Mouse (Mus musculus) spleen, embryonic (tissue): ENCODE data around the gene Gm17334.

Experiments used
- CTCF ChIA-PET: fragments of 350-600 bp; sonication (Branson Sonifier 250); formaldehyde crosslinking; loops from one replicate; lab custom pipeline; 2022; lab: Charles Lee

Gene Gm17334

DNA sequence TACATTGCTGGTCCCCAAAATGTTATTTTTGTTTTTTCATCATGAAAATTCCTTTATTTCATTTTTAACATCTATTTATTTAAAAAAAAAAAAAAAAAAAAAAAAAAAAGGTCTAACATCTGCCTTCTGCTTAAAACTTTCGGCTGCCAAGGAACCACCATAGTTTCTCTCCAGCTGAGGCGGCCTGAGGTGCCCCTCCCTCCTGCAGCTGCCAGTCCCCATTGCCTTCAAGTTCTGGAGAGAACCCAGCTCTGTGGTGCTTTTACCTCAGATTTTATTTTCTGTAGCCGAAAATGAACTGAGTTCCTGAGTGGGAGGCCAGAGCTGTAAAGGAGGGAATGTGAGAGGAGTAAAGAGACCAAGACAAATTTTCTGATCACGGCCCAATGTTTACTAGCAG, 23.7 kb downstream of the Gm17334 start:
- CTCF ChIA-PET = no interaction called here

DNA sequence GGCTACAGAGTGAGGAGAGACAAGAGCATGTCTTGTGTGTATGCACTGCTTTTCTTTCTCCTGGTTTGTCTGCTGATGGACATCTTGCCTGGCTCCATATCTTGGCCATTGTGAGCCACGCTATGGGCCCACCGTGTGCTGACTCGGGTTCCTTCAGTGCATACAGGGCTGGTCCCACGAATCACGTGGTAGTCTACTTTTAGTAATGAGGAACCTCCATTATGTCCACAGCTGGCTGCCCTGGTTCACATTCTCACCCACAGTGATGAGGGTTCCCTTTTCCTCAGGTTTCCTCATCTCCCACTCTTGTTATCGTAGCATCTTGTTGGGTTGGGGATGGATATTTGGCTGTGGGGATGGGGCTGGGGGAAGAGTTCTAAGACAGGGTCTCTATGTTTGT, 24.4 kb downstream of the Gm17334 start:
- CTCF ChIA-PET = interaction anchor here (0.6 kb wide), 1 partner anchor 121 kb away, joined by 3 read pairs; no protein-coding TSS in a partner anchor

DNA sequence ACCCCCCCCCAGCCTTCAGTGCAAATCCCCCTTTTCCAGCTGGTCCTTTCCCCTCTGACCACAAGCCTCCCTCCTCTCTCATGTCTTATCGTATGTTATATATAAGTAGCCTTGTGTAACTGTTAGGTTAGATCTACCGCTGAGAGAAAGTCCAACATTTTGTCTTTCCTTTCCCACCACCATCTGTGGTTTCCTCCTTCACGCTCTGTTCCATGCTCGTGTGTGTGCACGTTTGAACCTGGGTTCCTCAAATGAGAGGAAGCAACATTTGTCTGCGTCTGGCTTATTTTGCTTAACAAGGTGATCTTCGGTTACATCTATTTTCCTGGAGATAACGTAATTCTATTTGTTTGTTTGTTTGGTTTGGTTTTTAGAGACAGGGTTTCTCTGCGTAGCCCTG, 25.0 kb downstream of the Gm17334 start:
- CTCF ChIA-PET = interaction anchor here (0.6 kb wide), 2 partner anchors 64 to 122 kb away, joined by 3 to 11 read pairs; no protein-coding TSS in a partner anchor

DNA sequence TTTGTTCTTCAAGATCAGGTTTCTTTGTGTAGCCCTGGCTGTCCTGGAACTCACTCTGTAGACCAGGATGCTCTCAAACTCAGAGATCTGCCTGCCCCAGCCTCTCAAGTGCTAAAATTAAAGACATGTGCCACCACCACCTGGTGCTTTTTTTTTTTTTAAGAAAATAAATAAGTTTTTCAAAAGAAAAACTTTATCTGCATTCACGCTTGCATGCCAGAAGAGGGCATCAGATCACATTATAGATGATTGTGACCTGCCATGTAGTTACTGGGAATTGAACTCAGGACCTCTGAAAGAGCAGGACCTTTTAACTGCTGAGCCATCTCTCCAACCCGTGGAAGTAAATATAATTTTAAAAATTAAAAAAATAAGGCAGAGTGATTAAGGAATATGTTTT, 27.7 kb downstream of the Gm17334 start:
- CTCF ChIA-PET = no interaction called here

DNA sequence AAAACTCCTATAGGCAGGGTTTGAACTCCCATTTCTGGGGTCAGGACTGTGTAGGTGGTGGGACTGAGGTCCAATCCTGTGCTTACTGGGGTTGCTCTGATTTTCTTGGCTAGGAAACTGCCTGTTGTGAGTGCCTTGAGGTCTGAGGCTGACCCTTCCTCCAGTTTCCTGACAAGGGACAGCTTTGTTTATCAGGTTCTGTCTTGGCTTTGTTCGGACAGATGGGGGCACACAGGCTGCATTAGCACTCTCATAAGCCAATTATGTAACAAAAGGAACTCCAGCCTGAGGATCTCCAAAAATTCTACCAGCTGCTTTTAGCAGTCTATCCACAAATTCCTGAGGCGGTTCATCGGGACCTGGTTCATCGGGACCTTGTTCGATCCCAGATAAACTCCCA, 30.6 kb downstream of the Gm17334 start:
- CTCF ChIA-PET = interaction anchor here (0.6 kb wide), 1 partner anchor 16 kb away, joined by 4 read pairs; no protein-coding TSS in a partner anchor

DNA sequence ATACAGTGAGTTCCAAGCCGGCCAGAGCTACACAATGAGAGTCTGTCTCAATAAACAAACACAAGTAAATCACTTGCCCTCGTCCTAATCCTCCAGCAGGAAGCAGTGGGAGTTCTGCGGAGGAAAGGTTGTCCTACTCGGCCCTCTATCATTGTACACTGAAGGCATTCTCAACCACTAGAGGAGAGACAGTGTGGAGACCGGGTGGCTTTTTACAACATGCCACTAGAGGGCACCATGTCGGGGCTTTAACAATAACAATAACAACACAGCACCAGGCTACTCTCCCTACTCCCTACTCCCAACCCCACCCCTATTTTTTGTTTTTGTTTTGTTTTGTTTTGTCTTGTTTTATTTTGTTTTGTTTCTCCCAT, 35.4 kb downstream of the Gm17334 start:
- CTCF ChIA-PET = no interaction called here

DNA sequence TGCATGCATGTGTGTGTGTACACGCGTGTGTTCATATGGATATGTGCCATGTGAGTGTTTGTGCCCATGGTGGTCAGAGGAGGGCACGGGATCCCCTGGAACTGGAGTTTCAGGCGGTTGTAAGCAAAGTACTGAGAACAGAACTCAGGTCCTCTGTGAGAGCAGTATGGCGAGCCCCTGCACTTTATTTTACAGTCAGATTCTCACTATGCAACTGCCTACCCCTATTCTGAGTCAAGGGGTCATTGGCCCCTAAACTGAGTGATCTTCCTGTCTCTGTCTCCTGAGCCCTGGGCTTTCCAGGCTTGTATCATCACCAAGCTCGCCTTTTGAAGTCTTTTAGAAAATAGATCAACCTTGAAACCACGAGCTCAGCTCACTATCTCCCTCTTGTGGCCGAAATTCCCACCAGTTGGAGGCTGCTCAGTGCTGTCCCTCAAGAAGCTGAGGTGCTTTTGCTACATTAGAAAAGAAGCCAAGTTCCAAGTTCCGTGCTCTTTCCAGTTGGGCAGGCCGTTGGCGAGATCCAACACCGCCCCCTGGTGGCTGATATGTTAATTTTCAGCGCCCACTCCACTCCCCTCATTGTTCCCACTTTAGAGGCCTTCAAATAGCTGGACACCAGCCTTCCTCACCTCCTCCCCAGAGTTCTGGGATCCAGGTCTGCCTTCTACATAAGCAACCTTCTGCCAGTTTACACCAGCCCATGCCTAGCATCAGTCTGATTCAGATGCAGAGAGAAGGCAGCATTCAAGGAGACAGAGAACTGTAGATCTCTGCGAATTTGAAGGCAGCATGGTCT, 36.0 kb downstream of the Gm17334 start:
- CTCF ChIA-PET = interaction anchor here (0.7 kb wide), 1 partner anchor 138 kb away, joined by 12 read pairs; no protein-coding TSS in a partner anchor

DNA sequence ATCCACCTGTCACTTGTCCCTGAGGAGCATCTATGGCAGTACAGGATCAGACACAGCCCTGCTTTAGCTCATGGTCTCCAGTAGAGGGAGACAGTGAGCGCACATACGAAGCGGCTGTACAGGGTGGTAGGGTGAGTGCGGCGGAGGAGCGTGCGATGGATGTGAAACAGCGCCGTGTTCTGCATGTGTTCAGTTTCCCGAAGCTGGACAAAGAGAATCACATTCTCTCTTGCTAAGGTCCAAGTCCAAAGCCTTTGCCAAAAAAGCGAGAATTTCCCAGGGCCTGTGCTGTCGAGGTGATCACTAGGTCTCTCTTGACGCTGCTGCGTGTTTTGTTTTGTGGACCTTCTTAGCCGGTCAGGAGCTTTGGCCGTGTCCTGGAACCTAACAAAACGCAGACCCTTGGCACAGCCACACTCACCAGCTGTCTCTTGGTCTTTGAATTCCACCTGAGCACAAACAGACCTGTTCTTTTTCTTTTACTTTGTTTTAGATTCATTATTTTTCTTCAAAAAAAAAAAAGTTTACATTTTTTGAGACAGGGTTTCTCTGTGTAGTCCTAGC, 37.2 kb downstream of the Gm17334 start:
- CTCF ChIA-PET = interaction anchor here (1.1 kb wide), 1 partner anchor 153 kb away, joined by 3 read pairs; no protein-coding TSS in a partner anchor

DNA sequence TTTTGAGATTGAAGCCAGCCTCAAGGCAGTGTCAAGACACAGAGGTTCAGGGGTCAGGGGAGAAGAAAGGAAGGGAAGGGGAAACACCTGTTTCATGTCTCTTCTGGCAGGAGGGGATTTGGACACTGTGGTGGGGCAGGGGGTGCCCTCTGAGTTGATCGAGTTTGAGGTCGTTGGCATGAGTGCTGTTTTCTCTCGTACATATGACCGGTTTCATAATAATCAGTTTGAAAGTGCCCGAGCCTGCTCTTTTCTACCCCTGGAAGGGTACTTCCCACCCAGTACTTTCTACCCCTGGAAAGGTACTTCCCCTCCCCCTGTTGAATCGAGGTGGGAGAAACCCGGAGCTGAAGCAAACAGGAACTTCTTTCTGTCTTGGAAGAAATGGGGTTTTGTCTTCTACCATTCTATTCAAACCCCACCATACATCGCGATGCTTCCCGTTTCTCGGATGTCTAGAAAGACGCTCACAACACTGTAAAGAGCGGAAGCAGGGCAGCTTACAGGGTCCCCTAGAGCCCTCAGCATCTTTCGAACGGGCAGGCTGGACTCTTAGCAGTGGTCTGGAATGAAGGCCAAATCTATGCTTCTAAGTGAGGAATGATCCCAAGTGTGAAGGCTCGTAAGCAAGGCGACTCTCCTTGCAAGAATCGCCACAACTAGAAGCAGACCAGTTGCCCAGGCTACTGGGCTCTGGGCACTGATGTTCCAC, 37.9 kb downstream of the Gm17334 start:
- CTCF ChIA-PET = interaction anchor here (1.1 kb wide), 1 partner anchor 154 kb away, joined by 3 read pairs; no protein-coding TSS in a partner anchor

DNA sequence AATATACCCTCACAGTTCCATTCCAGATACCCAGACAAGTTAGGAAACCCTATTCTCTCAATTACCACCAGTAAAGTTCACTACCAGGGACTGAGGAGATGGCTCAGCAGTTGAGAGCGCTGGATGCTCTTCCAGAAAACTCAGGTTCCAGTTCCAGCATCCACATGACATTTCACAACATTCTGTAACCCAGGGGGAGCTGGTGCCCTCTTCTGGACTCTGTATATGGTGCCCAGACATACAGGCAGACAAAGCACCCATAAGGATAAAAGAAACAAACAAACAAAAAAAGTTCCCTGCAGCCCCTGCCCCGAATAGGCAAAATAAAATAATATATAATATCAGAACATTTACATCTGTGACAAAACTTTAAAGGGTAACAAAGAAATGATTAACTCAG, 38.6 kb downstream of the Gm17334 start:
- CTCF ChIA-PET = interaction anchor here (0.5 kb wide), 1 partner anchor 35 kb away, joined by 3 read pairs; no protein-coding TSS in a partner anchor

DNA sequence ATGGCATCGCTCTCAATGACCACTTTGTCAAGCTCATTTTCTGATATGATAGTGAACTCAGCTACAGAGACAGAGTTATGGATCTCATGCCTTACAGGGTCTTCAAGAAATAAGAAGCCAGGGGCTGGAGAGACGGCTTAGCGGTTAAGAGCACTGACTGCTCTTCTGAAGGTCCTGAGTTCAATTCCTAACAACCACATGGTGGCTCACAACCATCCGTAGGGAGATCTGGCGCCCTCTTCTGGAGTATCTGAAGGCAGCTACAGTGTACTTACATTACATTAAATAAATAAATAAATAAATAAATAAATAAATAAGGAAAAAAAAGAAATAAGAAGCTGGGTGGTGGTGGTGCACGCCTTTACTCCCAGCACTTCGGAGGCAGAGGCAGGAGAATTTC, 39.2 kb downstream of the Gm17334 start:
- CTCF ChIA-PET = no interaction called here

DNA sequence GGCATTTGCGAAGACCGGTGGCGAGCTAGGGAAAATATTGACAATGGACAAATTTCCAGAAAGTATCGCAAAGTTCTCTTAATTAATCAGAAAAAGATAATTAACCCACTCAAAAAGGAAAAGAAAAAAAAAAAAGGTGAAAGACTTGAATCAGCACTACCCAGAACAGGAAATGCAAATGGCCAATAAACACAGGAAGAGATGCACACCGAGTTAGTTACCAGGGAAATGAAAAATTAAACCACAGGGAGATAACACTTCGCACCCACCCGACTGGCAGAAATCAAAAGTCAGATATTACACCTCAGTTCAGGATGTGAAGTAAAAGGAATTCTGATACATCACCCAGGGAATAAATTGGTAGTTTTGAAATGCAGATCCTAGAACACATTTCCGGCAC, 40.7 kb downstream of the Gm17334 start:
- CTCF ChIA-PET = interaction anchor here (0.6 kb wide), 1 partner anchor 123 kb away, joined by 3 read pairs; no protein-coding TSS in a partner anchor

DNA sequence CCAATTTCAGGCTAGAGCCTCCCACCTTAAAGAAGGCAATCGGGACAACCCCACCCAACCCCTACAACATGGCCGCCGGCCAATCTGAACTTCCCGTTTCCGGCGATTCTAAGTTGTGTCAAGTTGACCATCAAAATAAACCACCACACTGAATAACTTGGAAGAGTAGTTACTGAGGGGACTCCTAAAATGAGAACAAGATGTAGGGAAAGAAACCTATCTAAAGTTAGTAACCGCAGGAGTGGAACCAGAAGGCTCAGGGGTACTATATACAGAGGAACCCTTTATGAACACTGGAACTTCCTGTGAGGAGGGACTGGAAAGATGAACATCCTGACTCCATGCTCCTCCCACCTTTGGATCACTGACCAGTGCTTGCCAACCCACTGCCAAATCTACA, 41.5 kb downstream of the Gm17334 start:
- CTCF ChIA-PET = no interaction called here
